Mouse (Mus musculus): ENCODE data around the gene Gmeb2. TPM values are rescaled to one million over a fixed set of nuclear protein-coding genes. Genes with fewer than 3 reads are reported as not detected.

Gene Gmeb2
- polyA plus RNA-seq, 1 experiment from 2014 or later: 15.7 TPM

GRCm38 (mm10) chr2:181243706-181244394 is 44.0 kb downstream of the Gmeb2 start:
- no peaks in the 10 kb centered on the region for H3K9me3 ChIP-seq (ENCODE audit: low read length)
- no peaks in the 10 kb centered on the region for H3K36me3 ChIP-seq (ENCODE audit: insufficient read depth, low read length)
- WGBS: 37% methylated on average over 11 of the region's 11 CpGs
- H3K4me3 ChIP-seq (ENCODE audit: low read length): no peak overlapping the region
- H3K4me1 ChIP-seq (ENCODE audit: insufficient read depth, low read length): peaks cover 9% of the 10 kb centered on the region; the same call in 1 of the 2 replicates
- no peak overlapping the region for H3K27ac ChIP-seq (ENCODE audit: low read length)
- H3K27me3 ChIP-seq (ENCODE audit: insufficient read depth, low read length): no peaks in the 10 kb centered on the region
- no peak for ATAC-seq (ENCODE audit: low FRiP score, low TSS enrichment)
- H3K4me2 ChIP-seq (replicated peaks; ENCODE audit: low read depth, low read length): no peak overlapping the region
- no peak overlapping the region for H3K9ac ChIP-seq (replicated peaks; ENCODE audit: low read length)

- Histone ChIP-seq H3K4me2 (replicated peaks; ENCODE audit: low read depth, low read length) (peak overlapping the region; percentile 69), H3K4me1 (ENCODE audit: insufficient read depth, low read length) (peaks cover 9% of the 10 kb centered on the region; the same call in 1 of the 2 replicates), H3K27me3 (ENCODE audit: insufficient read depth, low read length) (no peaks in the 10 kb centered on the region), H3K4me3 (ENCODE audit: low read length) (peak overlapping the region; percentile 61), H3K27ac (ENCODE audit: low read length) (no peak overlapping the region), H3K9ac (replicated peaks; ENCODE audit: low read length) (peak overlapping the region; percentile 70), H3K9me3 (ENCODE audit: low read length) (no peaks in the 10 kb centered on the region), H3K36me3 (ENCODE audit: insufficient read depth, low read length) (no peaks in the 10 kb centered on the region)
- 62% methylated on average over 3 of the region's 3 CpGs for WGBS
- 0 out of 2 replicates have a peak, but pooled peaks have one; percentile 9 for ATAC-seq (ENCODE audit: low FRiP score, low TSS enrichment)
These were observed 45.5 kb downstream of the Gmeb2 start for GRCm38 (mm10) chr2:181242314-181242665.

GRCm38 (mm10) chr2:181241602-181242313 is 46.1 kb downstream of the Gmeb2 start, which contains the start of gene Helz2:
Gene Helz2, minus strand, starts transcription at chr2:181242027.
- H3K9ac ChIP-seq (replicated peaks; ENCODE audit: low read length): peak within 1 kb of the TSS; percentile 70
- 6% methylated on average over 16 of the region's 16 CpGs for WGBS
- no peaks in the 10 kb centered on the region for H3K9me3 ChIP-seq (ENCODE audit: low read length)
- no peaks in the 10 kb centered on the region for H3K36me3 ChIP-seq (ENCODE audit: insufficient read depth, low read length)
- H3K27ac ChIP-seq (ENCODE audit: low read length): no peak within 1 kb of the TSS
- H3K4me1 ChIP-seq (ENCODE audit: insufficient read depth, low read length): peaks cover 9% of the 10 kb centered on the region; the same call in 1 of the 2 replicates
- ATAC-seq (ENCODE audit: low FRiP score, low TSS enrichment): peak; percentile 62
- H3K4me3 ChIP-seq (ENCODE audit: low read length): peak within 1 kb of the TSS; percentile 61
- H3K27me3 ChIP-seq (ENCODE audit: insufficient read depth, low read length): no peaks in the 10 kb centered on the region
- peak within 1 kb of the TSS; percentile 69 for H3K4me2 ChIP-seq (replicated peaks; ENCODE audit: low read depth, low read length)

GRCm38 (mm10) chr2:181240806-181241440 is 46.9 kb downstream of the Gmeb2 start:
- Histone ChIP-seq H3K4me3 (ENCODE audit: low read length) (peak overlapping the region; percentile 61; the same call in 1 of the 2 replicates), H3K36me3 (ENCODE audit: insufficient read depth, low read length) (no peaks in the 10 kb centered on the region; the same call in 1 of the 2 replicates), H3K4me2 (replicated peaks; ENCODE audit: low read depth, low read length) (peak overlapping the region; percentile 69), H3K4me1 (ENCODE audit: insufficient read depth, low read length) (peaks cover 9% of the 10 kb centered on the region; the same call in 1 of the 2 replicates), H3K27ac (ENCODE audit: low read length) (no peak overlapping the region), H3K9ac (replicated peaks; ENCODE audit: low read length) (no peak overlapping the region), H3K27me3 (ENCODE audit: insufficient read depth, low read length) (no peaks in the 10 kb centered on the region), H3K9me3 (ENCODE audit: low read length) (no peaks in the 10 kb centered on the region)
- WGBS: 90% methylated on average over 13 of the region's 13 CpGs
- no peak for ATAC-seq (ENCODE audit: low FRiP score, low TSS enrichment)

GRCm38 (mm10) chr2:181239261-181239660 is 48.6 kb downstream of the Gmeb2 start:
- no peaks in the 10 kb centered on the region for H3K27me3 ChIP-seq (ENCODE audit: insufficient read depth, low read length)
- no peak overlapping the region for H3K4me2 ChIP-seq (replicated peaks; ENCODE audit: low read depth, low read length)
- no peak for ATAC-seq (ENCODE audit: low FRiP score, low TSS enrichment)
- no peaks in the 10 kb centered on the region; the same call in 1 of the 2 replicates for H3K36me3 ChIP-seq (ENCODE audit: insufficient read depth, low read length)
- no peak overlapping the region for H3K27ac ChIP-seq (ENCODE audit: low read length)
- no peaks in the 10 kb centered on the region for H3K9me3 ChIP-seq (ENCODE audit: low read length)
- 94% methylated on average over 9 of the region's 9 CpGs for WGBS
- no peak overlapping the region for H3K9ac ChIP-seq (replicated peaks; ENCODE audit: low read length)
- H3K4me3 ChIP-seq (ENCODE audit: low read length): no peak overlapping the region
- peaks cover 9% of the 10 kb centered on the region; the same call in 1 of the 2 replicates for H3K4me1 ChIP-seq (ENCODE audit: insufficient read depth, low read length)

GRCm38 (mm10) chr2:181238861-181239260 is 49.0 kb downstream of the Gmeb2 start:
- Histone ChIP-seq H3K4me1 (ENCODE audit: insufficient read depth, low read length) (peaks cover 9% of the 10 kb centered on the region; the same call in 1 of the 2 replicates), H3K4me2 (replicated peaks; ENCODE audit: low read depth, low read length) (no peak overlapping the region), H3K27me3 (ENCODE audit: insufficient read depth, low read length) (no peaks in the 10 kb centered on the region), H3K36me3 (ENCODE audit: insufficient read depth, low read length) (no peaks in the 10 kb centered on the region; the same call in 1 of the 2 replicates), H3K9me3 (ENCODE audit: low read length) (no peaks in the 10 kb centered on the region), H3K9ac (replicated peaks; ENCODE audit: low read length) (no peak overlapping the region), H3K4me3 (ENCODE audit: low read length) (no peak overlapping the region), H3K27ac (ENCODE audit: low read length) (no peak overlapping the region)
- WGBS: 63% methylated on average over 2 of the region's 2 CpGs
- no peak for ATAC-seq (ENCODE audit: low FRiP score, low TSS enrichment)

GRCm38 (mm10) chr2:181238091-181238610 is 49.7 kb downstream of the Gmeb2 start:
- H3K4me1 ChIP-seq (ENCODE audit: insufficient read depth, low read length): peaks cover 9% of the 10 kb centered on the region; the same call in 1 of the 2 replicates
- H3K27ac ChIP-seq (ENCODE audit: low read length): no peak overlapping the region
- no peaks in the 10 kb centered on the region for H3K9me3 ChIP-seq (ENCODE audit: low read length)
- no peak overlapping the region for H3K4me3 ChIP-seq (ENCODE audit: low read length)
- H3K4me2 ChIP-seq (replicated peaks; ENCODE audit: low read depth, low read length): no peak overlapping the region
- no peak for ATAC-seq (ENCODE audit: low FRiP score, low TSS enrichment)
- no peaks in the 10 kb centered on the region for H3K27me3 ChIP-seq (ENCODE audit: insufficient read depth, low read length)
- H3K36me3 ChIP-seq (ENCODE audit: insufficient read depth, low read length): no peaks in the 10 kb centered on the region; the same call in 1 of the 2 replicates
- H3K9ac ChIP-seq (replicated peaks; ENCODE audit: low read length): no peak overlapping the region
- 69% methylated on average over 10 of the region's 10 CpGs for WGBS

- Histone ChIP-seq H3K27me3 (ENCODE audit: insufficient read depth, low read length) (no peaks in the 10 kb centered on the region), H3K4me1 (ENCODE audit: insufficient read depth, low read length) (peaks cover 9% of the 10 kb centered on the region; the same call in 1 of the 2 replicates), H3K4me2 (replicated peaks; ENCODE audit: low read depth, low read length) (no peak overlapping the region), H3K36me3 (ENCODE audit: insufficient read depth, low read length) (no peaks in the 10 kb centered on the region; the same call in 1 of the 2 replicates), H3K4me3 (ENCODE audit: low read length) (no peak overlapping the region), H3K9ac (replicated peaks; ENCODE audit: low read length) (no peak overlapping the region), H3K27ac (ENCODE audit: low read length) (no peak overlapping the region), H3K9me3 (ENCODE audit: low read length) (no peaks in the 10 kb centered on the region)
- ATAC-seq (ENCODE audit: low FRiP score, low TSS enrichment): no peak
- 90% methylated on average over 17 of the region's 17 CpGs for WGBS
These were observed 50.4 kb downstream of the Gmeb2 start for GRCm38 (mm10) chr2:181237251-181238014.

Data from kidney, embryonic 16.5 days (tissue).